Mouse (Mus musculus): ENCODE measurements around the gene Strn4.

DNA sequence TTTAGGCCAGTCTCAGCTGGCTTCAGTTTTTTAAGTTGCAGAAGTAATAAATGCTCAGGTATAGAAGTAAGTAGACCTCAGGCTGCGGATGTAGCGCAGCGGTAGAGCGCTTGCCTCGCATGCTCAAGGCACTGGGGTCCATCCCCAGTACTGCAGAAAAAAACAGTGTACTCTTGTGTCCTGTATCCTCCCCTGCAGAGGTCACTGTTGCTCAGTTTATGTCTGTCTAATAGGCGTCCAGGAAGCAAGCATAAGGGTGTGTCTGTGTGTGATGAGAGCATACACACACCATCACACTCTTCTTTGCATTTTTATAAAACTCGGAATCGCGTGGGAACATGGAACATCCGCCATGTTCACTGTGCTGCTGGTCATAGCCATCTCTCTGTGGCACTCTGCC is 10.1 kb downstream of the Strn4 start:
- TF ChIP-seq TAL1 (IDR thresholded peaks at IDR 0.05; ENCODE audit: low read length) (no peak), GATA1 (IDR thresholded peaks at IDR 0.05; ENCODE audit: low read length) (no peak)

Measured in erythroblast, embryonic 14.5 days (primary cell).